Mouse (Mus musculus) cerebellum, adult 2 months (tissue): ENCODE measurements around the gene Dgkz.

Source experiments
- CTCF ChIP-seq: fragments of 200-500 bp; IDR thresholded peaks from 2 replicates; pipeline ENCODE4 v1.5.1; 2011; ENCODE audit warnings: low read depth, mild to moderate bottlenecking, control low read depth, low read length, moderate library complexity, borderline replicate concordance; ENCODE audit not compliant: insufficient read depth
- POLR2A ChIP-seq: fragments of 200-500 bp; IDR thresholded peaks from 2 replicates; pipeline ENCODE4 v1.6.1; 2011; ENCODE audit warnings: low read length, control low read depth, borderline replicate concordance; ENCODE audit not compliant: insufficient read depth

GRCm38 (mm10) chr2:91925442-91925841 is 50.2 kb downstream of the Dgkz start:
- no peak for TF ChIP-seq CTCF
- no peak for TF ChIP-seq POLR2A
